Mouse (Mus musculus): Measurements from ENCODE around the gene 4930447C04Rik.
A peak's percentile ranks its signal among the peaks of the same experiment; 100 is the strongest.

Gene 4930447C04Rik

DNA sequence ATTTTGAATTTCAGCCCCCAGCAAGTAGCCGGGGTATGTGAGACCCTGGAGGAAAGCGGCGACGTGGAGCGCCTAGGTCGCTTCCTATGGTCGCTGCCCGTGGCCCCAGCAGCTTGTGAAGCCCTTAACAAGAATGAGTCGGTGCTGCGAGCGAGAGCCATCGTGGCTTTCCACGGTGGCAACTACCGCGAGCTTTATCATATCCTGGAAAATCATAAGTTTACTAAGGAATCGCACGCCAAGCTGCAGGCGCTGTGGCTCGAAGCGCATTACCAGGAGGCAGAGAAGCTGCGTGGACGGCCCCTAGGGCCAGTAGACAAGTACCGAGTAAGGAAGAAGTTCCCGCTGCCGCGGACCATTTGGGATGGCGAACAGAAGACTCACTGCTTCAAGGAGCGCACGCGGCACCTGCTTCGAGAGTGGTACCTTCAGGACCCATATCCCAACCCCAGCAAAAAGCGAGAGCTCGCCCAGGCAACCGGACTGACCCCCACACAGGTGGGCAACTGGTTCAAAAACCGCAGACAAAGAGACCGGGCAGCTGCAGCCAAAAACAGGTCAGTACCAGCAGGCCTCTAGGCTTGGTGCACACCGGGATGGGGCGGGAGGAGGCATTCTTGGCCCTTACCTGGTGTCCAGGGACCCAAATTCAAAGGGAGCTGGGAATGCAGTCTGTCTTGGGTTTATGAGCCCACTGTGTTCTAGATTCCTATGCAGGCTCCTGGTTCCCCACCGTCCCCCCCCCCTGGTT lies at the start of gene 4930447C04Rik:
TSS of gene 4930447C04Rik (minus strand) at position 704 of the 751 bp plus-strand sequence.
- no peak for DNase-seq (ENCODE audit: low spot score in 2 of 2)

DNA sequence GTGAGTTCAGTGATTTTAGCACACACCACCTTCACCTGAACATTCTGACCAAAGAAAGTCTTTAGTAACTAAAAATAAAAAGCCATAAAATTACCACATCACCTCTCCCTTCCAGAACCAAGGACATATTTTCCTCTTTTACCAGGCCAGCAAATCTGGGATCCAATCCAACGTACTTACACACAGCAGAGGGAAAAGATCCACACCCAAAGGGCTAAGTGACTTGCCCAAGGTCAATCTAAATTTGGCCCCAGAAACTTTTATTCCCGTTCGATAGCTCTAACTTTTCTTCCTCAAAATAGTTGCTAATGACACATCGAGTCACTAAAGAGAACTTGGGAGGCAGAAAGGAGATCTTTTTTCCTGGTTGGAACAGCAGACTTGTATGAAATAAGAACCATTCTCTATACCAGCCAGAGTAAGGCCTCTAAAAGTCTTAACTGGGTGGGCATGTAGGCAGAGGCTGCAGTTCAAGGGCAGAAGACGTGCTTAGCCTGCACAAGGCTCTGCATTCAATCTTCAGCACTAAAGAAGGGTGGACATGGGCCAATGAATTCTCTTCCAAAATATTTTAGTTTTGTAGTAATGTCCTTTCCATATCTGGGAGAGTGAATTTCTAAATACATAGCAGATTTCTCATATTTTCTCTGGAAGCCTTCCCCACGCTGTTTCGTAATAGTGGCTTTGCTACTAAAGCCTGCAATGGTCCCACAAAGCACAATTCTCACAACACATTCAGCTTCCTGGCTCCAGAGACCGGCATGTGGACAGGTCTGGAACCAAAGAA lies 42.7 kb upstream of the 4930447C04Rik start:
- DNase-seq (ENCODE audit: low spot score in 2 of 2): no peak

DNA sequence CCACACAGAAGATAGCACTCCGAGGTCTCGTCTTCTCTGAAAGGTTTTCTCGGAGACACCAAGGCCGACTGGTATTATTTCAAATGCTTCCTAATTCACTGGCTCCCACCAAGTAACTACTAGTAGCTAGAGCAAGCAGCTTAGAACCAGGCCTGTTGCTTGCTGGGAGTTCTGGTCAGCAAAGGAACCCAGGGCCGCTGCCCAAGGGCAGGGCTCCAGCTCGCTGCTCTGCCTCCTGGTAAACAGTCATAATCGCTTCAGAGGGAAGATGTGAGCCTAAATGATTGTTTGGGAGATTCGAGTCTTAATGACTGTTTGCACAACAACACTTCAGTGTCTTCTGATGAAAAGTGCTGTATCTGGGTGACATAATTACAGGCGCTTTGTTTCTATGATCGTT lies 42.0 kb upstream of the 4930447C04Rik start:
- no peak for DNase-seq (ENCODE audit: low spot score in 2 of 2)

- DNase-seq (ENCODE audit: low spot score in 2 of 2): no peak
These were observed 38.7 kb upstream of the 4930447C04Rik start for GRCm38 (mm10) chr12:72979236-72979635.

DNA sequence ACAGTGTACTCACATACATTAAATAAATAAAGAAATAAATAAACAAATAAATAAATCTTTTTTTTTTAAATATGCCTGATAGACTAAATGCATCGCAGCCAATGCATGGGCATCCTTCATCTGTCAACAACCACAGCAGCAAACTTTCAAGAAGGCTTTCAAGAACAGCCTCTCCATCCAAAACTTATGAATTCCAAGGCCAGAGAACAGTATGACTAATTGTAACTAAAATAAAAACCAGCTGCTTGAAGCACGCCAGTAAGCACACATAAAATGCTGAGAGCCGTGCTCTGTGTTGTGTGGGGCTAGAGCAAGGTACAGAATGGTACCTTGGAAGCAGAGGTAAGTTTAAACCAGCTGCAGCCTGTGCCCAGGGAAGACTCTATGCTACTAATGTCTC lies 37.3 kb upstream of the 4930447C04Rik start:
- no peak for DNase-seq (ENCODE audit: low spot score in 2 of 2)

DNA sequence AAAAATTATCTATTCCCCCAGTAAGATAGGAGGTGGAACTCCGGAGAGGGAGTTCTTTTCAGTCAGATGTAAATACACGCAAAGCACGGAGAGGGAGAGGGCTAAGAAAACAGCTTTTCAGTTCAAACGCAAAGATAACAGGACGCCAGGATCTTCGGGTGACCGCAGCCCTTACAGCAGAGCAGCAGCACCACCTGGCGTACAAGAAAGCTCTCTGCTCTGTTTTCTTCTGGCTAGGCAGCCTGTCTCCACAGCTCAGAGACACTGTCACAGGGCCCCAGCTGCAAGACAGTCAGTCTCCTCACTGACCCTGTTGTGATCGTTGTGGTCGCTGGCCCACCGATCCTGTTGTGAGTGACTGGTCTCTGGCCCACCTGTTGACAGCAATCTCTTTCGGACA lies 36.1 kb upstream of the 4930447C04Rik start:
- peak; percentile 34 for DNase-seq (ENCODE audit: low spot score in 2 of 2)

GRCm38 (mm10) chr12:72976172-72976571 lies 35.6 kb upstream of the 4930447C04Rik start:
- no peak for DNase-seq (ENCODE audit: low spot score in 2 of 2)

DNA sequence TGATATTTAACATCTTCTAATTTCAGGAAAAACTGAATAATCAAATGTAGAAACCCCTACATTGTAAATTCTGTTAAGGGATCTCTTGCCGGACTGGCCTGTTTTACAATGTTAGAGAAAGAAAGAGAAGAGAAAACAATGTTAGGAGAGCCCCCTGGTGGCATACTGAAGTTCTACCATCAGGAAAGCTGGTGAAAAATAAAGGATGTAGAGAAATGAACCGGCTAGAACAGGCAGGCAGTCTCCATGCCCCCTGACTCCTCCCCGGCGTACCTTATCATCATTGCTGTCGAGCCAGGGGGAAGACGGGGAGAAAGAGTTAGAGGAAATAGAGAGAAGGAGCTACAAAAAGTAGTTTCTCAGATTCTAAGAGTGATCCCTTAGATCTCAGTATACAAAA lies 32.6 kb upstream of the 4930447C04Rik start:
- DNase-seq (ENCODE audit: low spot score in 2 of 2): peak in 1 of 2 experiments; percentile 3

- DNase-seq (ENCODE audit: low spot score in 2 of 2): no peak
These were observed 30.0 kb upstream of the 4930447C04Rik start for GRCm38 (mm10) chr12:72970620-72971019.

DNA sequence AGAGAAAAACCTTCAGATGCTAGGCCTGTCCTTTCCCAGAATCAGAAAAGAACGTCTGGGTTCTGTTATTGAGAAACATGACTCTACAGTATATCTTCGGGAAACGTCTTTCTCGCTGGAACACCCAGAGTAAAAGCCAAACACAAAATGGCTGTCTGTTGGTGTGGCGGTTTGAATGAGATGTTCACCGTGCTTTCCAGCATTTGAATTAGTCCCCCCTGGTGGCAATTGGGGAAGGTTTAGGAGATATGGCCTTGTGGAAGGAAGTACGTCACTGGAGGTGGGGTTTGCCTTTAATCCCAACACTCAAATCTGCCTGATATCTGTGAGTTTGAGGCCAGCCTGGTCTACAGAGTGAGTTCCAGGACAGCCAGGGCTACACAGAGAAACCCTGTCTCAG lies 27.0 kb upstream of the 4930447C04Rik start:
- DNase-seq (ENCODE audit: low spot score in 2 of 2): no peak

- DNase-seq (ENCODE audit: low spot score in 2 of 2): no peak
These were observed 22.2 kb upstream of the 4930447C04Rik start for GRCm38 (mm10) chr12:72962761-72963160.

DNA sequence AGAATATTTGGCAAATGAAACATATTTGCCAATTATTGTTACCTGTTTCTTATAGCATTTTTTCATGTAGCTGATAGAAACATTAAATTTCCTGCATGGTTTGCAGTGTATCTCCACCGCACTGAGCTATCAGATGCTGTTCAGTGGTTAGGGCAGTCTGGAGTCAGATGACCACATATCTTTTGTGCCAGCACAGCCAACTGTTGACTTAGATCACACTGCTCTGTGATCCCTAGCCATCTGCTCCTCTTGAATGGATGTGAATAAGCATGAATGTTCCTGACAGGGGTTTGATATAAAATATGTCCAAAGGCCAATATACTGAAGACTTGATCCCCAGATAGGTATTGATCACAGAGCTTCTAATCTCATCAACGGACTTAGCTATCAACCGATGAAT lies 17.9 kb upstream of the 4930447C04Rik start:
- DNase-seq (ENCODE audit: low spot score in 2 of 2): no peak

- DNase-seq (ENCODE audit: low spot score in 2 of 2): no peak
These were observed 17.4 kb upstream of the 4930447C04Rik start for GRCm38 (mm10) chr12:72957829-72958424.

- DNase-seq (ENCODE audit: low spot score in 2 of 2): no peak
These were observed 14.3 kb upstream of the 4930447C04Rik start for GRCm38 (mm10) chr12:72954906-72955305.

DNA sequence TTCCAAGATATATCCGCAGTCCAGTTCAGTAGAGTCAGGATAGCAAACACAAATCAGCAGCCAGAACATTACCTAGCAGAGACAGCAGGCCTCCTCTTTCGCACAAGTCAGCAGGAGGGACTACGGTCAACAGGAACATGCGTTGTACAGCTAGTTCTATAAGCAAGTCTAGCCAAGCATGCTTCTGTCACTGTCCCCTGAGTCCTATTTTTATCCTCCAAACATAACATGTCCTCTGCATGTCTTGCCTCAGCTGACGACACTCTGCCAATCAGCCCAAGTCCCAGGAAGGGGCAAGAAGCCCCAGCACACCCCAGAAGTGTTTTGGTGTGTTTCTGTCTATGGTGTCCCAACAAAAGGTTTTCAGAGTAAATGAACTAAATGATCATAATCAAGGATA lies 13.3 kb upstream of the 4930447C04Rik start:
- no peak for DNase-seq (ENCODE audit: low spot score in 2 of 2)

GRCm38 (mm10) chr12:72953089-72953488 lies 12.5 kb upstream of the 4930447C04Rik start:
- DNase-seq (ENCODE audit: low spot score in 2 of 2): no peak

DNA sequence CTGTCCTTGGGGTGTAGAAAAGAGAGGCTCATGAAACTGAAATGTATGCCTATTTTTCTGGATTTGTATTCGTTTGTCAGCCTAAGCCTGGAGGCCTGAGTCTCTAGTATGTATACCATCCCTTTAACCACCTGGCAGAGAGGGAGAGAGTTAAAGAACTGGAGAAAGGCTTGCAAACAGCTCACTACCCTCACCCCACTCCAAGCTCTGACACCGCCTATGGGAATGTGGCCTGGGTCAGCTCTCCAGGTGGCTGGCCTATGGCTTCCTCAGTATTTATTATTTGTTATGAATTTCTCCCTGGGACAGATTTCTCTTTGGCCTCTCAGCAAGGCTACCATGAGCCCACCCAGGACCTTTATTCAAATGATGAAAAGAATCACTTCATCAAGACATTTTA lies 6.8 kb upstream of the 4930447C04Rik start:
- no peak for DNase-seq (ENCODE audit: low spot score in 2 of 2)

- DNase-seq (ENCODE audit: low spot score in 2 of 2): no peak
These were observed 6.2 kb upstream of the 4930447C04Rik start for GRCm38 (mm10) chr12:72946805-72947204.

GRCm38 (mm10) chr12:72946064-72946395 lies 5.5 kb upstream of the 4930447C04Rik start:
- no peak for DNase-seq (ENCODE audit: low spot score in 2 of 2)

- DNase-seq (ENCODE audit: low spot score in 2 of 2): no peak
These were observed 4.9 kb upstream of the 4930447C04Rik start for GRCm38 (mm10) chr12:72945301-72946063.

- no peak for DNase-seq (ENCODE audit: low spot score in 2 of 2)
These were observed 4.0 kb upstream of the 4930447C04Rik start for GRCm38 (mm10) chr12:72944411-72945225.
